Mouse (Mus musculus): Measurements from ENCODE around the gene Lyg1. TPM values are rescaled to one million over a fixed set of nuclear protein-coding genes. Genes with fewer than 3 reads are reported as not detected.

Gene Lyg1
- polyA plus RNA-seq (2015; fragmentation: Illumina TruSeq; extraction: RNeasy Lipid Tissue Mini Kit (QIAGEN cat#74804); ENCODE audit: low read depth, low replicate concordance) = not detected

GRCm38 (mm10) chr1:37957659-37958058 lies at the start of gene Lyg1:
Gene Lyg1 (minus strand): TSS chr1:37957759.

GRCm38 (mm10) chr1:37997867-37998266 lies 40.3 kb upstream of the Lyg1 start, which contains the start of the genes Txndc9 and Eif5b:
Gene Txndc9 (minus strand): TSS chr1:37997893.
Gene Eif5b (plus strand): TSS chr1:37998010.

GRCm38 (mm10) chr1:37916393-37916792 lies 41.2 kb downstream of the Lyg1 start, which contains the start of gene Lyg2:
Gene Lyg2 (minus strand): TSS chr1:37916493.

Other genes starting within 250 kb of the Lyg1 start
- gene 2010300C02Rik, start 237.7 kb downstream of the Lyg1 start, polyA plus RNA-seq (2015; fragmentation: Illumina TruSeq; extraction: RNeasy Lipid Tissue Mini Kit (QIAGEN cat#74804); ENCODE audit: low read depth, low replicate concordance) = 138 TPM
- 13.8 TPM for gene Tsga10, start 91.3 kb downstream of the Lyg1 start, polyA plus RNA-seq (2015; fragmentation: Illumina TruSeq; extraction: RNeasy Lipid Tissue Mini Kit (QIAGEN cat#74804); ENCODE audit: low read depth, low replicate concordance)
- gene Lipt1, start 86.0 kb downstream of the Lyg1 start, polyA plus RNA-seq (2015; fragmentation: Illumina TruSeq; extraction: RNeasy Lipid Tissue Mini Kit (QIAGEN cat#74804); ENCODE audit: low read depth, low replicate concordance) = 7.9 TPM
- 16.2 TPM for gene Mitd1, start 67.3 kb downstream of the Lyg1 start, polyA plus RNA-seq (2015; fragmentation: Illumina TruSeq; extraction: RNeasy Lipid Tissue Mini Kit (QIAGEN cat#74804); ENCODE audit: low read depth, low replicate concordance)
- 193 TPM for gene Mrpl30, start 67.3 kb downstream of the Lyg1 start, polyA plus RNA-seq (2015; fragmentation: Illumina TruSeq; extraction: RNeasy Lipid Tissue Mini Kit (QIAGEN cat#74804); ENCODE audit: low read depth, low replicate concordance)
- not detected for gene Lyg2, start 41.3 kb downstream of the Lyg1 start, polyA plus RNA-seq (2015; fragmentation: Illumina TruSeq; extraction: RNeasy Lipid Tissue Mini Kit (QIAGEN cat#74804); ENCODE audit: low read depth, low replicate concordance)
- 69.9 TPM for gene Txndc9, start 40.1 kb upstream of the Lyg1 start, polyA plus RNA-seq (2015; fragmentation: Illumina TruSeq; extraction: RNeasy Lipid Tissue Mini Kit (QIAGEN cat#74804); ENCODE audit: low read depth, low replicate concordance)
- gene Eif5b, start 40.3 kb upstream of the Lyg1 start, polyA plus RNA-seq (2015; fragmentation: Illumina TruSeq; extraction: RNeasy Lipid Tissue Mini Kit (QIAGEN cat#74804); ENCODE audit: low read depth, low replicate concordance) = 37.3 TPM
- gene Rev1, start 172.0 kb upstream of the Lyg1 start, polyA plus RNA-seq (2015; fragmentation: Illumina TruSeq; extraction: RNeasy Lipid Tissue Mini Kit (QIAGEN cat#74804); ENCODE audit: low read depth, low replicate concordance) = 27.6 TPM